Mouse (Mus musculus) stomach, embryonic 16.5 days (tissue): ENCODE data around the gene Gm21789. TPM values are rescaled to one million over a fixed set of nuclear protein-coding genes. Genes with fewer than 3 reads are reported as not detected.
"Not testable (repeated sequence)": the region's sequence is repeated elsewhere in the genome, so short reads cannot be mapped to it uniquely, and the experiment has no call there.

ENCODE experiments used
- ATAC-seq: fragments of 200-750 bp; cut with Nextera tagmentation; 2 replicates; pipeline ENCODE4 v1.8.0; 2017; ENCODE audit warnings: moderate number of reproducible peaks, moderate TSS enrichment; ENCODE audit not compliant: insufficient read depth, low FRiP score
- H3K27ac ChIP-seq: fragments of 300-500 bp; sonication (generic); 2 replicates; pipeline ENCODE4 v1.5.1; 2014; ENCODE audit warnings: low read length
- H3K27me3 ChIP-seq: fragments of 300-500 bp; sonication (generic); 2 replicates; pipeline ENCODE4 v1.6.1; 2014; ENCODE audit warnings: low read length, control low read depth, mixed read lengths; ENCODE audit not compliant: control insufficient read depth, insufficient read depth
- H3K36me3 ChIP-seq: fragments of 300-500 bp; sonication (generic); 2 replicates; pipeline ENCODE4 v1.6.1; 2014; ENCODE audit warnings: low read length; ENCODE audit not compliant: control insufficient read depth, insufficient read depth
- H3K4me1 ChIP-seq: fragments of 300-500 bp; sonication (generic); 2 replicates; pipeline ENCODE4 v1.6.1; 2014; ENCODE audit warnings: low read length, control low read depth, mixed read lengths; ENCODE audit not compliant: control insufficient read depth, insufficient read depth
- H3K4me2 ChIP-seq: fragments of 300-500 bp; sonication (generic); 2 replicates; pipeline ENCODE4 v1.6.1; 2014; ENCODE audit warnings: low read depth, low read length, mixed read lengths
- H3K4me3 ChIP-seq: fragments of 300-500 bp; sonication (generic); replicated peaks from 2 replicates; pipeline ENCODE4 v1.5.1; 2014; ENCODE audit warnings: mild to moderate bottlenecking, low read length
- H3K9ac ChIP-seq: fragments of 300-500 bp; sonication (generic); 2 replicates; pipeline ENCODE4 v1.6.1; 2014; ENCODE audit warnings: low read length
- H3K9me3 ChIP-seq: fragments of 300-500 bp; sonication (generic); replicated peaks from 2 replicates; pipeline ENCODE4 v1.6.1; 2016; ENCODE audit warnings: low read length, control low read depth; ENCODE audit not compliant: control insufficient read depth
- whole genome bisulfite sequencing: fragments of 180-500 bp; shearing (Covaris S2); extraction: QIAGEN DNeasy Blood & Tissue Kit; methylation state at CpG from one replicate; pipeline ENCODE4 v1.1.7; 2014; 5-methylcytosine and 5-hydroxymethylcytosine counted together
- polyA plus RNA-seq: library from polyadenylated mRNA; unstranded; fragments of >200 nt; fragmentation: Nextera tagmentation; extraction: Ambion mirVana; gene quantifications from 2 replicates; pipeline ENCODE4 v1.2.1, GENCODE M21; 2015

Gene Gm21789
- polyA plus RNA-seq = not detected in 2 replicates

DNA sequence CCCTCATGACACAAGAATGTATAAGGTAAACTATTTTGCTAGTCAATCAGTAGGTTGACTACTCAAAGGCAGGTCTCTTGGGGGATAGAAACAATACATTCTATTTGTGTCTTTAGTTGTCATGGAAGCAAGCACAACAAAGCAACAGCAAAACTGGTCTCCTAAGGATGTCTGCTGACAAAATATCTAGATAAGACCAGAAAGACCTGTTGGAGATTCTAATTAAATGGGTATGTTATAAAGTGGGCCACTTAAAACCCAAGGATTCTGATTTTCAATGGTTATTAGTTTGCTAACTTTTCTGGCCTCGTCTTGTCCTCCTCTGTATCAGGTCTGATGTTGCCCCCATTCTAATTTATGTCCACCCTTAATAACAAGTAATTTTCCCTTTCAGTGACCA is at the start of gene Gm21789:
TSS of gene Gm21789 (plus strand) at position 301 of the 400 bp plus-strand sequence.
- H3K9me3 ChIP-seq, H3K4me3 ChIP-seq, H3K9ac ChIP-seq, H3K4me2 ChIP-seq, ATAC-seq, H3K4me1 ChIP-seq, H3K27me3 ChIP-seq, H3K36me3 ChIP-seq, H3K27ac ChIP-seq: not testable (repeated sequence)
- WGBS = no CpG with 5 or more reads among the region's 1 CpGs

DNA sequence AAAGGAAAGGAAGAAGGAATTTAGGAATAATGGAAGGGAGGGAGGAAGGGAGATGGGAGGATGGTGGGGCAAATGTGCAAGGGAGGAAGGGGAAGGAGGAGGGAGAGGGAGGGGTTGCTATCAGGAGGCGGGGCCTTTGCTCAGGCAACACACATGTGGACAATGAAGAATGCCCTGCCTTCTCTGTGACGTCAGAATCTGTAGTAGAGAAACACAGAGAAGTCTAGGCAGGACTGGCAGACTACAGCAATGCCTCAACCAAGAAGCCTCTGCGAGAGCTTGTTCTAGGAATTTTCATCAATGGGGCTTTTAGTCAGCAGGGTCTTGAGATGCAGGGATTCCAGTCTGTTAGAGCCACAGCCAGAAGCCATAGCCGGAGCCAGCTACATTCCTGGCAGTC is 47.2 kb upstream of the Gm21789 start, which contains the start of gene Btbd35f30:
TSS of gene Btbd35f30 (plus strand) at position 301 of the 400 bp plus-strand sequence.
- H3K27ac ChIP-seq, H3K4me2 ChIP-seq, H3K9ac ChIP-seq, H3K4me3 ChIP-seq, H3K9me3 ChIP-seq, ATAC-seq, H3K36me3 ChIP-seq, H3K27me3 ChIP-seq, H3K4me1 ChIP-seq: not testable (repeated sequence)
- WGBS = no CpG with 5 or more reads among the region's 4 CpGs

DNA sequence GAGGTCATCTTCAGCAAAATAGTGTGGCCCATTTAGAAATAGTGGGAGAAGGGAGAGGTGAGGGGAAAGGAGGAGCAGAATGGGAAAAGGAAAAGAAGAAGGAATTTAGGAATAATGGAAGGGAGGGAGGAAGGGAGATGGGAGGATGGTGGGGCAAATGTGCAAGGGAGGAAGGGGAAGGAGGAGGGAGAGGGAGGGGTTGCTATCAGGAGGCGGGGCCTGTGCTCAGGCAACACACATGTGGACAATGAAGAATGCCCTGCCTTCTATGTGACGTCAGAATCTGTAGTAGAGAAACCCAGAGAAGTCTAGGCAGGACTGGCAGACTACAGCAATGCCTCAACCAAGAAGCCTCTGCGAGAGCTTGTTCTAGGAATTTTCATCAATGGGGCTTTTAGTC is 32.0 kb downstream of the Gm21789 start, which contains the start of gene Btbd35f5:
TSS of gene Btbd35f5 (plus strand) at position 301 of the 400 bp plus-strand sequence.
- H3K27ac ChIP-seq, H3K4me3 ChIP-seq, H3K27me3 ChIP-seq, H3K4me1 ChIP-seq, H3K4me2 ChIP-seq, H3K9ac ChIP-seq, H3K36me3 ChIP-seq, ATAC-seq, H3K9me3 ChIP-seq: not testable (repeated sequence)
- WGBS = no CpG with 5 or more reads among the region's 3 CpGs

Other genes starting within 250 kb of the Gm21789 start
- gene Btbd35f21, start 215.7 kb upstream of the Gm21789 start, polyA plus RNA-seq = not detected in 2 replicates
- gene Btbd35f30, start 47.1 kb upstream of the Gm21789 start, polyA plus RNA-seq = not detected in 2 replicates
- not detected in 2 replicates for gene Btbd35f5, start 32.1 kb downstream of the Gm21789 start, polyA plus RNA-seq